Mouse (Mus musculus) kidney, adult 9 months (tissue): ENCODE data around the gene Rad17.
A peak's percentile ranks its signal among the peaks of the same experiment; 100 is the strongest.

Experiments used
- DNase-seq: peaks from one replicate; pipeline ENCODE4 v3.0.0; 2022

Rad17 gene

GRCm38 (mm10) chr13:100650550-100651438, at the start of gene Rad17, which contains the start of gene Ak6:
Gene Rad17 (minus strand): TSS chr13:100651051.
Gene Ak6 (plus strand): TSS chr13:100650979.
- peak; percentile 95 for DNase-seq

GRCm38 (mm10) chr13:100698866-100699265, 48.0 kb upstream of the Rad17 start:
- no peak for DNase-seq

GRCm38 (mm10) chr13:100697541-100697940, 46.7 kb upstream of the Rad17 start:
- no peak for DNase-seq

- DNase-seq = no peak
These were observed 36.7 kb upstream of the Rad17 start for GRCm38 (mm10) chr13:100687513-100687912.

- DNase-seq = no peak
These were observed 33.5 kb upstream of the Rad17 start for GRCm38 (mm10) chr13:100684355-100684754.

GRCm38 (mm10) chr13:100682837-100683236, 32.0 kb upstream of the Rad17 start:
- no peak for DNase-seq

- DNase-seq = no peak
These were observed 30.8 kb upstream of the Rad17 start for GRCm38 (mm10) chr13:100681615-100682014.

GRCm38 (mm10) chr13:100675936-100676635, 25.2 kb upstream of the Rad17 start:
- DNase-seq = no peak

GRCm38 (mm10) chr13:100670181-100670741, 19.4 kb upstream of the Rad17 start:
- no peak for DNase-seq

- DNase-seq = peak; percentile 35
These were observed 18.6 kb upstream of the Rad17 start, which contains the start of gene Ccdc125 for GRCm38 (mm10) chr13:100669291-100670022. Gene Ccdc125 (plus strand): TSS chr13:100669717.

- peak; percentile 57 for DNase-seq
These were observed 9.1 kb upstream of the Rad17 start for GRCm38 (mm10) chr13:100659864-100660456.

- DNase-seq = no peak
These were observed 7.2 kb upstream of the Rad17 start for GRCm38 (mm10) chr13:100658091-100658490.

GRCm38 (mm10) chr13:100651439-100652186, 762 bp upstream of the Rad17 start, which contains the start of gene Taf9:
Gene Taf9 (plus strand): TSS chr13:100651579.
- DNase-seq = no peak

- DNase-seq = no peak
These were observed 2.6 kb downstream of the Rad17 start for GRCm38 (mm10) chr13:100648223-100648622.

GRCm38 (mm10) chr13:100642471-100643209, 8.2 kb downstream of the Rad17 start:
- DNase-seq = no peak

GRCm38 (mm10) chr13:100634106-100634691, 16.7 kb downstream of the Rad17 start:
- DNase-seq = no peak

- no peak for DNase-seq
These were observed 28.6 kb downstream of the Rad17 start for GRCm38 (mm10) chr13:100622241-100622640.

- DNase-seq = no peak
These were observed 33.3 kb downstream of the Rad17 start for GRCm38 (mm10) chr13:100617583-100617982.

- peak; percentile 73 for DNase-seq
These were observed 34.4 kb downstream of the Rad17 start, which contains the start of gene Marveld2 for GRCm38 (mm10) chr13:100616181-100617087. Gene Marveld2 (minus strand): TSS chr13:100616971.
